Mouse (Mus musculus) limb, embryonic 13.5 days (tissue): Measurements from ENCODE around the gene Gm28305. TPM values are rescaled to one million over a fixed set of nuclear protein-coding genes. Genes with fewer than 3 reads are reported as not detected.

Source experiments
- ATAC-seq: fragments of 200-750 bp; cut with Nextera tagmentation; 2 replicates; pipeline ENCODE4 v1.8.0; 2017; ENCODE audit warnings: low read depth, moderate number of reproducible peaks, moderate TSS enrichment; ENCODE audit not compliant: low FRiP score
- H3K27ac ChIP-seq: fragments of 300-500 bp; sonication (generic); 2 replicates; pipeline ENCODE4 v1.5.1; 2015; ENCODE audit warnings: inconsistent platforms, mild to moderate bottlenecking, moderate library complexity
- H3K27me3 ChIP-seq: fragments of 300-500 bp; sonication (generic); 2 replicates; pipeline ENCODE4 v1.6.1; 2015; ENCODE audit warnings: mild to moderate bottlenecking, inconsistent platforms
- H3K36me3 ChIP-seq: fragments of 300-500 bp; sonication (generic); 2 replicates; pipeline ENCODE4 v1.6.1; 2015; ENCODE audit warnings: inconsistent platforms, mild to moderate bottlenecking, moderate library complexity
- H3K4me1 ChIP-seq: fragments of 300-500 bp; sonication (generic); 2 replicates; pipeline ENCODE4 v1.6.1; 2015; ENCODE audit warnings: inconsistent platforms
- H3K4me2 ChIP-seq: fragments of 300-500 bp; sonication (generic); replicated peaks from 2 replicates; pipeline ENCODE4 v1.6.1; 2015; ENCODE audit warnings: inconsistent platforms, mild to moderate bottlenecking, moderate library complexity
- H3K4me3 ChIP-seq: fragments of 300-500 bp; sonication (generic); 2 replicates; pipeline ENCODE4 v1.5.1; 2015; ENCODE audit warnings: moderate library complexity, mild to moderate bottlenecking, inconsistent platforms
- H3K9ac ChIP-seq: fragments of 300-500 bp; sonication (generic); 2 replicates; pipeline ENCODE4 v1.6.1; 2015; ENCODE audit warnings: mild to moderate bottlenecking, inconsistent platforms
- H3K9me3 ChIP-seq: fragments of 300-500 bp; sonication (generic); 2 replicates; pipeline ENCODE4 v1.6.1; 2016; ENCODE audit warnings: inconsistent platforms
- WGBS: fragments of 180-500 bp; shearing (Covaris S2); methylation state at CpG from one replicate; pipeline ENCODE4 v1.1.7; 2015; 5-methylcytosine and 5-hydroxymethylcytosine counted together
- polyA plus RNA-seq: library from polyadenylated mRNA; unstranded; fragments of >200 nt; fragmentation: Nextera tagmentation; extraction: Ambion mirVana; gene quantifications from 2 replicates; pipeline ENCODE4 v1.2.1, GENCODE M21; 2015

The Gm28305 gene
- polyA plus RNA-seq, 1 experiment from 2014 or later: not detected

DNA sequence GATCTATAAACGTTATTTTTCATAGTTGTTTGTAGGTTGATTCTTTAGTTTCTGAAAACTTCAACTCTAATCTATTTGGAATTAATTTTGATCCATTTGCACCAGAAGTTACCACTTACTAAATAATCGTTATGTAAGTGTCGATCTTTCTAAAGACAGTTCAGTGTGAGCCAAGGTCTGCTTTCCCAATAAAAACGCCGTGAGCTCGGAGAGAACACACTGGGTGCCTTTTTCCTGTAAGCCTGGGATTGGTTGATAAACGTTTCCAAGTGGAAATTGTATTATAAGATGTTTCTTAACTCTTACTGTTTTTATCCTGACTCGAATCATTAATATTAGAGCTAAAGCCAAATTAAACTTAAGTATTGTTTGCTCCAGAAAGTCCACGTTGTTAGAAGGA, 66.5 kb downstream of the Gm28305 start:
- no peak for ATAC-seq

DNA sequence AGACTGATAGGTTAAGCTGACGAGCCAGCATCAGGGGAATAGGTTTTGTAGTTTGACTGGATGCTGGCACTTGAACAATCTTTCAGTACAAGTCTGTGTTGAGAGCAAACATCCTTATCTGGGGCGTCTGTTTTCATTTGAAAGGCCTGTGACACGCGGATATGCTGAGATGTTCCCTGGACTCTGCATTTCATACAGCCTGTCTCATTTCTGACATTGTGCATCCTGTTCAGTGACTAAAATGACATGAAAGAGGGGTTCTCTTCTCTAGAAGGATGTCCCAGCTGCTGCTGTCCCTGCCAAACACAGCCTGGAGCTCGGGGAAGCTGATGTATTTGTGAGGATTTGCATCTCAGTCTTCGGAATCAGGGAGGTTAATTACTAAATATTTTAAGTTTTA, 67.0 kb downstream of the Gm28305 start:
- WGBS: 80% methylated on average over 6 of the region's 6 CpGs
- Histone ChIP-seq H3K4me1 (peaks cover 5% of the 10 kb centered on the region; the same call in 1 of the 2 replicates), H3K9ac (no peak overlapping the region), H3K9me3 (peaks cover 7% of the 10 kb centered on the region), H3K27me3 (no peaks in the 10 kb centered on the region), H3K4me2 (no peak overlapping the region), H3K4me3 (no peak overlapping the region), H3K36me3 (no peaks in the 10 kb centered on the region; the same call in 1 of the 2 replicates), H3K27ac (no peak overlapping the region)
- no peak for ATAC-seq

More for the DNA sequence above, 66.5 kb downstream of the Gm28305 start:
- no peak overlapping the region for H3K27ac ChIP-seq
- no peak overlapping the region for H3K4me2 ChIP-seq
- H3K27me3 ChIP-seq: no peaks in the 10 kb centered on the region
- H3K9me3 ChIP-seq: peaks cover 6% of the 10 kb centered on the region
- no peaks in the 10 kb centered on the region; the same call in 1 of the 2 replicates for H3K36me3 ChIP-seq
- no peak overlapping the region for H3K9ac ChIP-seq
- 71% methylated on average over 9 of the region's 9 CpGs for WGBS
- H3K4me3 ChIP-seq: no peak overlapping the region
- peaks cover 8% of the 10 kb centered on the region for H3K4me1 ChIP-seq

DNA sequence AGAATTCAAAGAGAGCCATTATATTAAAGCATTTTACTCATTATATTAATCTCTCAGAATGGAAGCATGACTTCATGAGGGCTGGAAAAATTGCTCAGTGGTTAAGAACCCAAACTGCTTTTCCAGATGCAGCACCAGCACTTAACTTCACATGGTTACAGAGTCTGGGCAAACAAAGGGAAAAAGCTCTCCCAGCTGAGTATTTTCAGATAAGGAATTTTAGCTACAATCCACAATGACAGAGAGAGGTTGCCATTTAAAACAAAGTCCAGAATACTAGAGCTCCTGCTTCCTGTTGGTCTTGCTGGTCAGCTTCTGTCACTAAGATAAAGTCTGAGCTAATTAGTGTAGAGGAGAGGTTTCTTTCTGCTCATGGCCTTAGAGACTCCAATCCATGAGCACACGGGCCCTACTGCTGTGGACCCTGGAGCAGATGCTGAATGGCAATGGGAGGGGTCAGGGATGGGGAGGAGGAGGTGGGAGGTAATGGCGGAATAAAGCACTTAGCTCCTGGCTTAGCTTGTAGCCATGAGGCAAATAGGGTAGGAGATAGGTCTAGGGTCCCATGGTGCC, 68.2 kb downstream of the Gm28305 start:
- Histone ChIP-seq H3K4me2 (no peak overlapping the region), H3K36me3 (no peaks in the 10 kb centered on the region; the same call in 1 of the 2 replicates), H3K27me3 (no peaks in the 10 kb centered on the region), H3K27ac (0 out of 2 replicates have a peak overlapping the region, but pooled peaks have one; percentile 22), H3K9me3 (peaks cover 7% of the 10 kb centered on the region), H3K4me1 (peaks cover 5% of the 10 kb centered on the region; the same call in 1 of the 2 replicates), H3K9ac (no peak overlapping the region), H3K4me3 (no peak overlapping the region)
- 55% methylated on average over 2 of the region's 2 CpGs for WGBS
- no peak for ATAC-seq

DNA sequence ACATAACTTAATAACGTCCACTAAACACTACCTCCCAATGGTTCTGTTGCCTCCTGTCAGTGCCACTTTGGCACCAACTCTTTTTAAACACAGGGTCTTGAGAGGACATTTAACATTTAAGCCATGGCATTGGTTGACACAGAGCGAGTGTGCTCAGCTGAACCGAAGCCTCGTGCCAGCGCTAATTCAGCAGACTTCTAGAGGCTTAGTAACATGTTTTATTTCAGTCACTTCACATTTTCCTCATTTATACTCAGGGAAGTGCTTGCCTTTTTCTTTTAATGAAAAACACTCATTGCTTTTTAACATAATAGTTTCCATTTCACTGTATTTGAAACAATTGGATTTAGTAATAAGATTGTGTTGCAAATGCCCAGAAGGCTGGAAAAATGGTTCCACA, 68.7 kb downstream of the Gm28305 start:
- Histone ChIP-seq H3K9ac (no peak overlapping the region), H3K4me1 (peaks cover 5% of the 10 kb centered on the region; the same call in 1 of the 2 replicates), H3K36me3 (no peaks in the 10 kb centered on the region; the same call in 1 of the 2 replicates), H3K4me3 (no peak overlapping the region), H3K27me3 (no peaks in the 10 kb centered on the region), H3K4me2 (no peak overlapping the region), H3K27ac (0 out of 2 replicates have a peak overlapping the region, but pooled peaks have one; percentile 22), H3K9me3 (peaks cover 7% of the 10 kb centered on the region)
- 75% methylated on average over 5 of the region's 5 CpGs for WGBS
- ATAC-seq: no peak

DNA sequence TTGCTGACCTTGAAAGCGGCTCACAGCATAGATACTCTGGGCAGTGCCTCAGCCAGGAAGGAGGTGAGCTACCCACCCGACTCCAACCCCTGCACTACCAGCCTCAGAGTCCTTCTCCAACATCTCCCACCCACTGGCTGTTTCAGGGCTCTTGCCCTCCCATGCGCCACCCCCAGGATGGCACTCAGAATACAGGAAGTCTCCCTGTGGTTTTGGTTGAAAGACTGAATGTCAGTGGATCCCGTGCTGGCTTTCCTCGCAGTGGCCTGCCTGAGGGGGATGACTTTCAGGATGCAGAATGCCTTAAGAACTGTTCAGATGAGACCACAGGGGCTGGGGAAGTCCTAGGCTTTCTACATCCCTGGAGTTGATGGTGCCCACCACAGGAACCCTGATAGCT, 82.6 kb downstream of the Gm28305 start:
- H3K36me3 ChIP-seq: no peaks in the 10 kb centered on the region
- no peak overlapping the region for H3K9ac ChIP-seq
- peak overlapping the region; percentile 44; the same call in 1 of the 2 replicates for H3K27ac ChIP-seq
- no peaks in the 10 kb centered on the region for H3K9me3 ChIP-seq
- ATAC-seq: no peak
- no peak overlapping the region for H3K4me2 ChIP-seq
- H3K27me3 ChIP-seq: no peaks in the 10 kb centered on the region
- 71% methylated on average over 5 of the region's 5 CpGs for WGBS
- no peak overlapping the region for H3K4me3 ChIP-seq
- H3K4me1 ChIP-seq: peaks cover 28% of the 10 kb centered on the region

DNA sequence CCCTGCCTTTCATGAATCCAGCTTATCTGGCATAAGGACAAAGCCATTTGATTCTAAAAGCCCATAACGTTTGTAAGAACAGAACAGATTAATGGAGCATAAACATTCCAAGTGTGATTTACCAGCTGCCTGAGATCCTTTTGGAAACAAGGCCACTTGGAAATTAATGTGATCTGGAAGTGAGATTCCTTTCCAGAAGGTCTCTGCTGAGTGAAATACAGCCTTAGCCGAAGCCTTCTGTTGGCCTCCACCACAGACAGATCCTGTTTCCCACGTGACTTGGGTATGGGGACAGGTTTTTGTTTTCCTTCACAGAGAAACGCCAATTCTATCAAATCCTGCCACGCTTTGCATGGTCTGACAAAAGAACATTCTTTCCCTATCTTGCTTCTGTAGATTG, 83.2 kb downstream of the Gm28305 start:
- Histone ChIP-seq H3K27me3 (no peaks in the 10 kb centered on the region), H3K9ac (no peak overlapping the region), H3K27ac (no peak overlapping the region), H3K4me3 (no peak overlapping the region), H3K4me2 (no peak overlapping the region), H3K9me3 (no peaks in the 10 kb centered on the region), H3K4me1 (peaks cover 23% of the 10 kb centered on the region), H3K36me3 (no peaks in the 10 kb centered on the region)
- whole genome bisulfite sequencing: 25% methylated on average over 5 of the region's 5 CpGs
- ATAC-seq: no peak

Other genes with a start within 250 kb of the Gm28305 start
- gene Nphp3, start 38.1 kb upstream of the Gm28305 start, polyA plus RNA-seq: 7.1 and 7.8 TPM in 2 replicates
- 67.4 and 71.5 TPM in 2 replicates for gene Uba5, start 22.5 kb downstream of the Gm28305 start, polyA plus RNA-seq
- gene Acad11, start 22.7 kb downstream of the Gm28305 start, polyA plus RNA-seq: 9.2 and 10.2 TPM in 2 replicates
- gene Ackr4, start 86.3 kb downstream of the Gm28305 start, polyA plus RNA-seq: 1.4 and 1.5 TPM in 2 replicates
- 18.5 and 21.5 TPM in 2 replicates for gene Dnajc13, start 222.3 kb downstream of the Gm28305 start, polyA plus RNA-seq